Mouse (Mus musculus): Measurements from ENCODE around the gene Fastk. TPM values are rescaled to one million over a fixed set of nuclear protein-coding genes. Genes with fewer than 3 reads are reported as not detected.
A peak's percentile ranks its signal among the peaks of the same experiment; 100 is the strongest.

Fastk gene
- total RNA-seq, 2 experiments from 2014 or later = 96.6 to 105 TPM

- no peak for DNase-seq (ENCODE audit: extremely low spot score in 1 of 2, low spot score in 2 of 2)
- intact Hi-C loops (cut with DNase I) = no loop called here
Observed at GRCm38 (mm10) chr5:24455613-24456012, 10.5 kb upstream of the Fastk start.

GRCm38 (mm10) chr5:24455076-24455475 lies 10.0 kb upstream of the Fastk start:
- no peak for DNase-seq (ENCODE audit: extremely low spot score in 1 of 2, low spot score in 2 of 2)
- intact Hi-C loops (cut with DNase I) = no loop called here

DNA sequence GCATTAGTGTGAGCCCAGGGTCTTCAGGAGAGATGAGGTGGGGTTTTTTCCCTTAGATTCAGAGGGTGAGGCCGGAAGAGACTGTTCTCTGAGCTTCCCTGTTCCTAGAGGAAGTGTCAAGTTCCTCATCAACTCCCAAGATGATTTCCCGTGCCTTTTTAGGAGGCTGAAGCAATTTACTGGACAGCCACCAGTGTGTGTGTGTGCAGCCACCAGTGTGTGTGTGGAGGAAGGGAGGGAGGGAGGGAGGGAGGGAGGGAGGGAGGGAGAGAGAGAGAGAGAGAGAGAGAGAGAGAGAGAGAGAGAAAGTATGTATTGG lies 8.9 kb upstream of the Fastk start:
- intact Hi-C loops (cut with DNase I) = loop anchor here (2.0 kb wide), 1 partner anchor 17 kb away; no protein-coding TSS in a partner anchor
- DNase-seq (ENCODE audit: extremely low spot score in 1 of 2, low spot score in 2 of 2) = no peak

- no peak for DNase-seq (ENCODE audit: extremely low spot score in 1 of 2, low spot score in 2 of 2)
- intact Hi-C loops (cut with DNase I) = loop anchor here (2.0 kb wide), 1 partner anchor 17 kb away; no protein-coding TSS in a partner anchor
Observed at GRCm38 (mm10) chr5:24453283-24453984, 8.3 kb upstream of the Fastk start.

DNA sequence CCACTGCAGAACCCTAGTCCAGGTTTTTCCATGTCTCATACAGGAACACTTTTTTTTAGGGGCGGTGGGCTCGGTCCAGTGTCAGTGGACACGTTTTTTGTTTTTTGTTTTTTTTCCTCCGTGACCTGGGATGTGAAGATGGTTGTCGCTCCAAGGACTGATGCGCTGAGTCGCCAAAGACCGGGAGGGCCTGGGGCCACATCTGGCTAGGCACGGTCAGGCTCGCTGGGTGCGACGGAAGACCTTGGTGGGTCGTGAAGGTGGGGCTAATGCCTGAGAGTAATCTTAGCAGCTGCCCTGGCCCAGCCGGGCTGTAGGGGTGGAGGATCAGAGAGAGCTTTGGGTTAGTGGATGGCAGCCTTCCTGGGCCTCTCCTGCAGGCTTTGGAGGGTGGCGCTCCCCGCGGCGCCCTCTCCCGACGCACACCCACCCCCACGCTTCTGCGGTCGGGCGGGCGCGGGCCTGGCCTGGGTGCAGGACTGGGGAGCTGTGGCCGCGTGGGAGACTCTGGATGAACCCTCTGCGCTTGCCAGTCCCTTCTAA lies 7.7 kb upstream of the Fastk start:
- intact Hi-C loops (cut with DNase I) = loop anchor here (2.0 kb wide), 1 partner anchor 18 kb away; no protein-coding TSS in a partner anchor
- no peak for DNase-seq (ENCODE audit: extremely low spot score in 1 of 2, low spot score in 2 of 2)

DNA sequence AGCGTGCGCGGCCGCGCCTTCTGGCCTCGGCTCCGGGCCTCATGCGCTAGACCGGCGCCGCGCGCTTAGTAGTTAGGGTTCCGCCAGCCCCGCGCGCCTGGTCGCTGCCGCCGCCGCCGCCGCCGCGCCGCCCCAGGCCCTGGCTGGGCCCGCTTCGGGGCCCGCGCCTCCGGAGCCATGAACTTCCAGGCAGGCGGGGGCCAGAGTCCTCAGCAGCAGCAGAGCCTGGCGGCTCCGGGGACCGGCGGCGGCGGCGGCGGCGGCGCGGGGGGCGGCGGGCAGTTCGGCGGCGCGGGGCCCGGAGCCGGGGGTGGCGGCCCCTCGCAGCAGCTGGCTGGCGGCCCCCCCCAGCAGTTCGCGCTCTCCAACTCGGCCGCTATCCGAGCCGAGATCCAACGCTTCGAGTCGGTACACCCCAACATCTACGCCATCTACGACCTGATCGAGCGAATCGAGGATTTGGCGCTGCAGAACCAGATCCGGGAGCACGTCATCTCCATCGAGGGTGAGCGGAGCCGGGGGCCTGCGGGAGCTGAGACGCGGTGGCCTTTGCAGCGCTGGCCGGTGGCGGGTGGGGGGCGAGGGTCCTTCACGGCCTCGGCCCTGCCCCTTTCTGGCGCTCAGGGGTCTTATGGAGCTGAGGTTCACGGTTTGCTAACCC lies 7.1 kb upstream of the Fastk start, which contains the start of gene Agap3:
Gene Agap3 (plus strand): TSS at position 148 of the 661 bp plus-strand sequence.
- intact Hi-C loops (cut with DNase I) = loop anchor here (2.0 kb wide), 1 partner anchor 19 kb away; no protein-coding TSS in a partner anchor
- DNase-seq (ENCODE audit: extremely low spot score in 1 of 2, low spot score in 2 of 2) = peak in 1 of 2 experiments; percentile 64

- intact Hi-C loops (cut with DNase I) = loop anchor here (2.0 kb wide), 1 partner anchor 19 kb away; no protein-coding TSS in a partner anchor
Observed at GRCm38 (mm10) chr5:24451264-24452029, 6.4 kb upstream of the Fastk start.

DNA sequence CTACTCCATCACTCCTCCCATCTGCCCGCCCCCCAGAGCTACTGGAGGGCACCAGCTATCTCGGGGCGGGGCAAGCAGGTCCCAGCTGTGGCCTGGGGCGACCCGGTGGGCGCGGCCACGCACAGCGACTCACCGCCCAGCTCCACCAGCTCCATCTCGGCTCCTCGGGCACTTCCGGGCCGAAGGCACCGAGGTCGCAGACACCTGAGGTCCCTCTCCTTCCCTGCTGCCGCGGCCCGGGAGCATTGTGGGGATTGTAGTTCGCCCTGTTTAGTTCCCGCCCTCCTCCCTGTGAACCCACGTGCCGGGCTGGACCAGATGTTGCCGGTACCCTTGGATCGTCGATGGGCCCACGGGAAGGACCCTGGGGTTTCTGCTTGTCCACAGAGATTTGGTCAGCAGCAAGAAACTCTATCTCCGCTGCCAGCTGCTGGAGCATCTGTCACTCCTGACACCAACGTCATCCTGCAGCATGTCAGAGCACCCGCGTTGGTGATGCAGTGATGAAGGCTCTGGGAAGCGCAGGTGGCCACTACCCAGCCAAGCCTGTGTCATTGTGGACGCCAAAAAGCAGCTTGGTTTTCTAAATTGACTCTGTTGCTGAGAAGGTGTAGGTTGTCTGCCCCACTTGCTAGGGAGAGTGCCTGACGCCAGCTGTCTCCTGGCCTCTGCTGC lies 2.7 kb upstream of the Fastk start, which contains the start of gene Tmub1:
Gene Tmub1 (minus strand): TSS at position 231 of the 675 bp plus-strand sequence.
- peak; percentile 76 to 88 for DNase-seq (ENCODE audit: extremely low spot score in 1 of 2, low spot score in 2 of 2)
- intact Hi-C loops (cut with DNase I) = no loop called here

More at GRCm38 (mm10) chr5:24451264-24452029, 6.4 kb upstream of the Fastk start:
- DNase-seq (ENCODE audit: extremely low spot score in 1 of 2, low spot score in 2 of 2) = peak; percentile 81 to 95

DNA sequence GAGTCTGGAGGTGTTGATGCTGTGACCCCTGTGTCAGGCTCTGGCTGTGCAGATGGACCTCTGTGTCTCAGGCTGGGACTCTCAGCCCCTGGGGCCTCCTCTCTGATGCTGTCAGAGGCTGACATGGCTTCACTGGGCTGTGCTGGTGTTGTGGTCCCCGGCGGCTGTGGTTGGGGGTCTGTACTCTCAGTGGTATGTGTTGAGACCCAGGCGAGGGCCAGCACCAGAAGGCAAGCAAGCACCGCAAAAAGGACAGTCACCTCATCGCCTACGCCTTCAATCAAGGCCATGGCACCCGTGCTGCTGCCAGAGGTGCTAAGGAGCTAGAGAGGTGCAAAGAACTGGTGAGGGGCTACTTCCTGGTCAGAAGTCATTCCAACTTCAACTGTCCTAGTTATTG lies 1.5 kb upstream of the Fastk start:
- intact Hi-C loops (cut with DNase I) = no loop called here
- peak in 1 of 2 experiments; percentile 29 for DNase-seq (ENCODE audit: extremely low spot score in 1 of 2, low spot score in 2 of 2)

DNA sequence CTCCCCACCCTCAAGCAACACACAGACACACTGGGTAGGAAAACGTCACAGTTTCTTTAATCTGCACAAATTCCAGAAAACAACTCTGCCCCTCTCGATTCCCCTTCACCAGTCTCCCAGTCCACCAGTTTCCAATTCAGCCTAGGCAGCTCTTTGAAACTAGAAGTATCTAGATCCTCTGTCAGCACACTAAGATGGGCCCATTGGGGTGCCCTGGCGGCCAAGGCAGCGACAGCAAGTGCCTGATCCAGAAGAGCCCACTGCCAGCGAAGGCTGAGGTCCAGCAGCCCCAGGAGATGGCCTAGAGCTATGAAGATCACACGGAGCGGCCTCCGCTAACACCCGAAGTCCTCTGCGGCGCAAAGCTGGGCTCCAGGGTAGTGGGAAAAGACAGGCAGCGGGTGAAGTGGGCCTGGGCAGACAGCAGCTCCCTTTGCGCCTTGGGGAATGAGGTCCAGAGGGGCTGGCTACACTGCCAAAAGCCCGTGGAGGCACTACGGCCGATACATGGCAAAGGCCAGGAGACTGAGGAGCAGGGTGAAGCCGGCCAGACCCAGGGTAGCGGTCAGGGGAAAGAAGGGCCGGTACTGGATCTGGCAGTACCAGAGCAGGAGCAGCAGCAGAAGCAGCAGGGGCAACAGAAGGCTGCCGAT lies 467 bp upstream of the Fastk start:
- DNase-seq (ENCODE audit: extremely low spot score in 1 of 2, low spot score in 2 of 2) = no peak
- intact Hi-C loops (cut with DNase I) = loop anchor here (2.0 kb wide), 1 partner anchor 21 kb away; no protein-coding TSS in a partner anchor

DNA sequence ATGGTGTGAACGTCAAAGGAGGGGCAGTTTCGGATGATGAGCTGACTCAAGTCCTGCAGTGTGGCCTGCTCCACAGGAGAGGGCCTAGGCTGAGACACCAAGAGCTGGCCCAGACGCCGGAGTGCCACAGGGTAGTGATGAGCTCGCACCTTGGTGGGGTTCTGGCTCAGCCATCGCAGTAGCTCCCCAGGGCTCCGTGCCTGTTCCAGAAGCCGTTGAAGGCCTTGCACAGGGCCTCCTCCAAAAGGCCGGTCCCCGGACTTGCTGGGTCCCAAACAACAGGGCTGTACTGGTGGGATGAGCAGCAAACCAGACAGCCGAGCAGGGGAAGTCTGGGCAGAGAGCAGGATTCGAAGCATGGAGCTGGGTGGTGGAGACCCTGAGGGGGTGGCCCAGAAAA lies 1.2 kb downstream of the Fastk start:
- intact Hi-C loops (cut with DNase I) = loop anchor here (2.0 kb wide), 1 partner anchor 19 kb away; no protein-coding TSS in a partner anchor
- peak in 1 of 2 experiments; percentile 45 for DNase-seq (ENCODE audit: extremely low spot score in 1 of 2, low spot score in 2 of 2)

DNA sequence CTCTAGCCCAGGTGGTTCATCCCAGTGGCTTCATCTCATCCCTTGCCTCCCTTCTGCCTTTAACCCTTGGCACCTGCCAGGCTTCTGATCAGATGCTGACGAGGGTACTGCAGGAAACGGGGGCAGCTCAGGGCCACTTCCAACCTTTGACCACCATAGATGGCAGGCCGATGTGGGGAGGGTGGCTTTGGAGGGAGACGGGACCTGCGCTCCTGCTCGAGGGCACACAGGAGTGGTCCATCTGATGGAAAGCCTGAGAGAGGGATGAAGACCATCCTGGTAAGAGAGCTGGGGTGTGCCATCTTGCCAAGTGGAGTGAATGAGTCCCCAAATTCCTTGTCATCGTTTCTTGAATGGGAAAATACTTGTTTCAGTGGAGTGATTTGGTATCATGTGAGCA lies 1.9 kb downstream of the Fastk start:
- intact Hi-C loops (cut with DNase I) = no loop called here
- no peak for DNase-seq (ENCODE audit: extremely low spot score in 1 of 2, low spot score in 2 of 2)

DNA sequence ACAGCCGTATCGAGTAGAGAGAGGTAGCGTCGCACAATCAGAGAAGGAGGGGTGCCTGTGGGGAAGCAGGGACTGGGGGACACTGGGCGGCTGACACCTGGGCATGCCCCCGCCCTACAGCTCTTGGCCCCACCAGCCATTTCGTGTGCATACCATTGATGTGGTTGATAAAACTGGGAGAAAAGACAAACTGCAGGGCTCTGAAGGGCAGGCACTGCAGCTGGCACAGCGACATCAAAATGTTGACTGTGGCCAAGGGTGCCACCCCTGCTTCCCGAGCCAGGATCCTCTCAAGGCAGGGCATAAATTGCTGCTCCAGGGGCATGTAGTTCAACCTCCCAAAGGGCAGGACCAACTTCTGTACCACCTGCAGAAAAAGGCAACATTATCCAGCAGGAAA lies 3.1 kb downstream of the Fastk start:
- DNase-seq (ENCODE audit: extremely low spot score in 1 of 2, low spot score in 2 of 2) = no peak
- intact Hi-C loops (cut with DNase I) = no loop called here

- intact Hi-C loops (cut with DNase I) = no loop called here
- DNase-seq (ENCODE audit: extremely low spot score in 1 of 2, low spot score in 2 of 2) = no peak
Observed at GRCm38 (mm10) chr5:24441187-24441586, 3.9 kb downstream of the Fastk start.

GRCm38 (mm10) chr5:24433993-24434392 lies 11.1 kb downstream of the Fastk start:
- no peak for DNase-seq (ENCODE audit: extremely low spot score in 1 of 2, low spot score in 2 of 2)
- intact Hi-C loops (cut with DNase I) = no loop called here

- intact Hi-C loops (cut with DNase I) = no loop called here
- no peak for DNase-seq (ENCODE audit: extremely low spot score in 1 of 2, low spot score in 2 of 2)
Observed at GRCm38 (mm10) chr5:24428596-24428995, 16.5 kb downstream of the Fastk start.

DNA sequence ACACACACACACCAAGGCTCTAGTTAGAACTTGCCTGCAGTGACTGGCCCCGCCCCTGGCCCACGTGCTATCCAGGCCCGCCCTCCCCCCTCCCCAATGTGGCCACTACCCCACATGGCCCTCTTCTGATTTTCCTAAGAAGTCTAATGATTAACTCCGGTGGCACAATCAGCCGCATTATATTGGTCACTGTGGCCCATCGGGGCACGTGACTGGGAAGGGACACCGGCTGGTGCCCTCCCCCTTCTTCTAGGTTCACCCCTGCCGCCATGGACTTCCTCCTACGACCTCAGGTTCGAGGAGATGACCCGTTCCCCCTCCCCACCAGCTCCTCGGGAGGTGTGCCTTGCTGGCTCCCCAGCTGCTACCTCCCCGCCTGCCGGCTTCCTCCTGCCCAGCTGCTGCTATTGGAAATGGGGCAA lies 17.1 kb downstream of the Fastk start:
- DNase-seq (ENCODE audit: extremely low spot score in 1 of 2, low spot score in 2 of 2) = peak in 1 of 2 experiments; percentile 37
- intact Hi-C loops (cut with DNase I) = no loop called here

GRCm38 (mm10) chr5:24427285-24427633 lies 17.8 kb downstream of the Fastk start:
- intact Hi-C loops (cut with DNase I) = no loop called here
- DNase-seq (ENCODE audit: extremely low spot score in 1 of 2, low spot score in 2 of 2) = no peak

Data from left cerebral cortex, postnatal 10 days (tissue).